Mouse (Mus musculus): ENCODE data around the gene Ush1g. TPM values are rescaled to one million over a fixed set of nuclear protein-coding genes. Genes with fewer than 3 reads are reported as not detected.

Ush1g gene
- total RNA-seq (2017) = not detected in 3 replicates

- ATAC-seq (replicated peaks; ENCODE audit: insufficient number of reproducible peaks, low FRiP score, low TSS enrichment, poor library complexity, severe bottlenecking) = peak; percentile 47
These were observed at the start of gene Ush1g for GRCm38 (mm10) chr11:115321906-115322693. Gene Ush1g (minus strand): TSS chr11:115322041.

DNA sequence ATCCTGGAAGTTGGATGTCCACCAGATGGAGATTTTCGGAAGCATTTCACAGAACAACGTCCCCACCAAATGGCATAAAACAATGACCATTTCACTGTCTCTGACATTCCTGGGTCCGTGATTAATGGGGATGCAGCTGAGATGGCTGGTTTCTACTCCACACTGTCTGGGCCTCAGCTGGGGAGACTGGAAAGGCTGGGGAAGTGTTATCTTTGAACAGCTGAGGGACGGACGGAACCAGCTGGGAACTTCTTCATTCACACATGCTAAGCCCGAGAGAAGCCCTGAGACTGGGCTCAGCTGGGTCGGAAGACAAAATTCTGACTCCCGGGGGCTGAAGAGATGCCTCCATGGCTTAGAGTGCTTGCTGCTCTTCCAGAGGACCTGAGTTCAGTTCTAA lies 49.5 kb upstream of the Ush1g start:
- no peak for ATAC-seq (replicated peaks; ENCODE audit: insufficient number of reproducible peaks, low FRiP score, low TSS enrichment, poor library complexity, severe bottlenecking)

DNA sequence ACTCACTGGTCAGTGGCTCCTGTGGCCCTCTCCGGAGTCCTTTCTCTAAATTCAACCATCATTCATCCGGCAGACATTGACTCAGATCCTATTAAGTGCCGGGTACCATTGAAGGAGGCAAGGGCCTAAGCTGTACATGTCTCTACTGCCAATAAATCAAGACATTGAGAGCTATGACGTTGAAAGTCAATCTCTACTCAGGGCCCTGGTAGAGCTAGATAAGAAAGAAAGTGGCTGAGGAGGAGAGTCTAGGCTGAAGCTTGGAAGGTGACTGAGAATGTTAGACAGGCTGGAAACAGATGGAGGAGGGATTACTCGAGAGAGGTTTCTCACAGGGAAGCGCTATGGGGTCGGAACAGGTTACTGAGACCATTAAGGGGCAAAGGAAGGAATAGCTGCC lies 48.5 kb upstream of the Ush1g start:
- no peak for ATAC-seq (replicated peaks; ENCODE audit: insufficient number of reproducible peaks, low FRiP score, low TSS enrichment, poor library complexity, severe bottlenecking)

GRCm38 (mm10) chr11:115367395-115367944 lies 45.6 kb upstream of the Ush1g start, which contains the start of gene Hid1:
Gene Hid1 (minus strand): TSS chr11:115367756.
- ATAC-seq (replicated peaks; ENCODE audit: insufficient number of reproducible peaks, low FRiP score, low TSS enrichment, poor library complexity, severe bottlenecking) = peak; percentile 84

GRCm38 (mm10) chr11:115366706-115367394 lies 45.0 kb upstream of the Ush1g start:
- ATAC-seq (replicated peaks; ENCODE audit: insufficient number of reproducible peaks, low FRiP score, low TSS enrichment, poor library complexity, severe bottlenecking) = no peak

DNA sequence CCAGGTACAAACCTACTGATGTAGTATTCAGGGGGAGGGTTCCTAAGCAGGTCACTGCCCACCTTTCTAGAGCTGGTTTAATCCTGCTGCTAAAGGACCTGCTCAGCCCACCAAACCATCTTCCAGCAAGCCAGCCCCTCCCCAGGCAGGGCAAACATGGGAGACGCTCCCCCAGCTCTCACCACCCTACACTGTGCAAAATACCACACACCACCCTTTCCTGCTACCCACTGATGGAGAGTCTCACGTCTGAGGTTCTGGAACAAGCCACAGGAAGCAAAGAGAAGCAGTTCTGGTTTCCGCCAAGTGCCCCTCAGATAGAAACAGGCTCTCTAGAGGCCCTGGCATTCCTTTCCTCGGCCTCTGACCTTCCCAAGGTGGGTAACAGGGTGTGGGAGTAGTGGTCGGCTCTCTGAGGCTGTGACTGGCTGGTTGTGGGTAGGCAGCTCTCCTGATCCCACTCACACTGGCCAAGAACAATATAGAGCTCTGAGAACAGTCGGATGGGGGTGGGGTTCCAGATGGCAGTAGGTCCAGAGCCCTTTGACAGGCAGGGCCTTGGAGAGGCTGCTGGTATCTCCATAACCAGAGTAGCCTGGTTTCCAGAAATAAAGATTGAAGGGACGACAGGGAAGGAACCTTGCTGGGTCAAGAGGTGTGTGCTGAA lies 44.3 kb upstream of the Ush1g start:
- ATAC-seq (replicated peaks; ENCODE audit: insufficient number of reproducible peaks, low FRiP score, low TSS enrichment, poor library complexity, severe bottlenecking) = no peak

DNA sequence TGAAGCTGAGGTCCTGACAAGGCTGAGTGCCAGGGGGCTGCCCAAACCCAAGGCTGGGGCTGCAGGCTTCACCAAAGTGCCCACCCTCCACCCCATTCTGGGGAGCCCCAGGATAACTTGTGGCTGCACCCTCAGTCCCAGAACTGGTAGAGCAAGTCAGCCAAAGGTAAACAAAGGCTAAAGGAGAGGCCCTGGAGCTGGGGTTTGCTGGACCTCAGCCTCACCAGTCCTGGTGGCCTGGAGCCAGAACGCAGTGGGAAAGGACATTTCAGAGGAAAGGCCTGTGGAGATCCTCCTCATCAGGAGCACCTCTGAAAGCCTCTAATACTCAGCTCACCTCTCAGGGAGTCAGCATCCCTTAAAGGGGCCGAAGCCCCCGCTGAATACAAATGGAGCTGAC lies 42.3 kb upstream of the Ush1g start:
- ATAC-seq (replicated peaks; ENCODE audit: insufficient number of reproducible peaks, low FRiP score, low TSS enrichment, poor library complexity, severe bottlenecking) = no peak

- 0 out of 2 replicates have a peak, but pooled peaks have one; percentile 25 for ATAC-seq (replicated peaks; ENCODE audit: insufficient number of reproducible peaks, low FRiP score, low TSS enrichment, poor library complexity, severe bottlenecking)
These were observed 37.9 kb upstream of the Ush1g start for GRCm38 (mm10) chr11:115359726-115360125.

DNA sequence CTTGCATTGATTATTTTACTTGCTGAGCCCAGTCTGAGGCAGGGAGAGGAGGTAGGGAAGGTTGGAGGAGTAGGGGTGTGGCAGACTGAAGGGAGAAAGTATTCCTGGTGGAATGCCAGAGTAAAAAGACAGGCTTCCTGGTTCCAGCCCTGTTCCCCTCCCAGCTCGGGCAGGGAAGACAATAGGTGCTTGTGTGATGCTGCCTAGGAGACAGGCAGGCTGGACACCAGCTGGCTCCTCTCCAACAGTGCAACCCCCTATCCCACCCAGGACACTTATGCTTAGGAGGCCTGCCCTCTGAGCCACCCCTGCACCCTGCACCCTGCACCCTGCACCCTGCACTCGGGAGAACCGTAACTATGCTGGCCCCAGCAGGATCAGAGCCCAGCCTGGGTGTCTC lies 37.5 kb upstream of the Ush1g start:
- ATAC-seq (replicated peaks; ENCODE audit: insufficient number of reproducible peaks, low FRiP score, low TSS enrichment, poor library complexity, severe bottlenecking) = no peak

DNA sequence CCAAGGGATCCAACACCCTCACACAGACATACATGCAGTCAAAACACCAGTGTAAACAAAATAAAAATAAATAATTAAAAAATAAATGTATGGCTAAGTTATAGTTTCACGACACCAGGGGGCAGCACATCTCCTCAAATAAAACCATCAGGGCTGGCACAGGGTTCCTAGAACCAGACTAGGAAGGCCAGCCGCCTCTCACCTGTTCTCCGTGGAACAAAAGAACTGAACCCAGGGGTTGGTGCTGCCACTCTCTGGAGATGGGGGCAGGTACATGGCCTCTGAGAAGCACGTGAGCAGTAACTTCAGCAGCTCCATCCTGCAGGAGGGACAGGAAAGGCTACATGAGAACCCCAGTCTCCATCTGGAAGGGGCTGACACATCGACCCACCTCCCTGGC lies 36.6 kb upstream of the Ush1g start:
- no peak for ATAC-seq (replicated peaks; ENCODE audit: insufficient number of reproducible peaks, low FRiP score, low TSS enrichment, poor library complexity, severe bottlenecking)

- ATAC-seq (replicated peaks; ENCODE audit: insufficient number of reproducible peaks, low FRiP score, low TSS enrichment, poor library complexity, severe bottlenecking) = peak; percentile 80
These were observed 32.3 kb upstream of the Ush1g start for GRCm38 (mm10) chr11:115354183-115354582.

DNA sequence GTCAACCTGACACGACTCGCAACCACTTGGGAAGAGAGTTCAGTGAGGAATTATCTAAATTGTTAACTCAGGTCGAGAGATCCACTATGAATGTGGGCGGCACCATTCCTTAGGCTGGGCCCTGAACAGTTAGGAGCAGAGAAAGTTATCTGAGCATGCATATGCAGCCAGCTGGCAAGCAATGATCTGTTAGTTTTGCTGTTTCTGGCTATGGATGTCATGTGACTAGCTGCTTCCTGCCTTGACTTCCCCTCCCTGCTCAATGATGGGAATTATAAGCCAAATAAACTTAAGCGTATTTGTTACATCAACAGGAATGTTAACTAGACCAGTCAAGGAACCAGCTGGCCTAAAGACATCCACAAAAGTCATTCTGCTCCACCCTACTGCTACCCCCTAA lies 31.5 kb upstream of the Ush1g start:
- ATAC-seq (replicated peaks; ENCODE audit: insufficient number of reproducible peaks, low FRiP score, low TSS enrichment, poor library complexity, severe bottlenecking) = no peak

GRCm38 (mm10) chr11:115349976-115350375 lies 28.1 kb upstream of the Ush1g start:
- no peak for ATAC-seq (replicated peaks; ENCODE audit: insufficient number of reproducible peaks, low FRiP score, low TSS enrichment, poor library complexity, severe bottlenecking)

GRCm38 (mm10) chr11:115348681-115349248 lies 26.9 kb upstream of the Ush1g start:
- ATAC-seq (replicated peaks; ENCODE audit: insufficient number of reproducible peaks, low FRiP score, low TSS enrichment, poor library complexity, severe bottlenecking) = no peak

DNA sequence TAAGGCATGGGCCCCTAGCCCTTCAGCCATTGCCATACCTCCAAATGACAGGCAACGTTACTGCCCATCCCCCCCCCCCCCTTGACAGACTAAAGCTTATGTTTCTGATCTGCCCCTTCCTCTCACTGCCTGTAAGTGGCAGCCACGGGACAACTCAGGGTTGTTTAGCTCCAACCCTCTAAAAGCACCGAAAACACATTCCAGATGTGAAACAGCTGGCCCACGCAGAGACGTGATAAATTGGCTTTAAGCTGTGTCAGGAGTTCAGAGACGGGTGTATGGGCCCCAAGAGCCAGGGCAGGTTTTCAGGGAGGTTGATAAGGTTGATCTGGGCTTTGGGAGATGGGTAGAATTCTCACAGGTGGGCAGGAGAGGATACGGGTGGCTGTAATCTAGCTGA lies 23.7 kb upstream of the Ush1g start:
- ATAC-seq (replicated peaks; ENCODE audit: insufficient number of reproducible peaks, low FRiP score, low TSS enrichment, poor library complexity, severe bottlenecking) = no peak

GRCm38 (mm10) chr11:115344967-115345366 lies 23.1 kb upstream of the Ush1g start:
- ATAC-seq (replicated peaks; ENCODE audit: insufficient number of reproducible peaks, low FRiP score, low TSS enrichment, poor library complexity, severe bottlenecking) = no peak

- no peak for ATAC-seq (replicated peaks; ENCODE audit: insufficient number of reproducible peaks, low FRiP score, low TSS enrichment, poor library complexity, severe bottlenecking)
These were observed 20.0 kb upstream of the Ush1g start for GRCm38 (mm10) chr11:115341866-115342265.

DNA sequence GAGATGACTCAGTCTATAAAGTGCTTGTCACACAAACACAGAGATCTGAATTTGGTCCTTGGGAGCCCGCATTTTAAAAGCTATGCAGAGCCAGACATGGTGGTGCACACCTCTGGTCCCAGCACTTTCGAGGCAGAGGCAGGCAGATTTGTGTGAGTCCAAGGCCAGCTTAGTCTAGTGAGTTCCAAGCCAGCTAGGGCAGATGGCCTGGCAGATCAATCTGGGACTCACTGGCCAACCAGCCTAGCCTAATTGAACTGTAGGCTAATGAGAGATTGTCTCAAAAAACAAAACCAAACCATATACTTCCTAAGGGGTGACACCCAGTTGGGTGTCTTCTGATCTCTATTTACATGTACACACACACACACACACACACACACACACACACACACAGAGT lies 19.4 kb upstream of the Ush1g start:
- no peak for ATAC-seq (replicated peaks; ENCODE audit: insufficient number of reproducible peaks, low FRiP score, low TSS enrichment, poor library complexity, severe bottlenecking)

DNA sequence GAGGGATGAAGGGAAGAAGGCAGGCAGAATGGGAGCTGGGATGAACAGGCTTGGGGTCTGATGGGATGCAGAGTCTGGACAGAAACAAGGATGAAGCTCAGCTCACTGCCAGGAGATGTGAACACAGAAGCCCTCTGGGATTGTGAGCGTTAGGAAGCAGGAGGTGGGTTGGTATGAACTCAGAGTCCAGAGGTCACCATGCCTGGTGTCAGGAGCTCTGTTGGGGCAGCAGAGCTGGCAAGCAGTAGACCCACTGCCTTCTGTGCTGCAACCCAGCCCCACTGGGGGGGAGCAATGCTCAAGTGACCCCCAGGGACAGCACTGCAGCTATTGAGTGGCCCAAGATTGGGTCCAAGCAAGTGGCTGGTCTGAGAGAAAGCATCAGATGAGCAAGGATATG lies 16.0 kb upstream of the Ush1g start:
- ATAC-seq (replicated peaks; ENCODE audit: insufficient number of reproducible peaks, low FRiP score, low TSS enrichment, poor library complexity, severe bottlenecking) = no peak

Measured in monocyte, adult 5-6 weeks (primary cell).